Mouse (Mus musculus) midbrain, embryonic 15.5 days (tissue): ENCODE data around the gene Reep6. TPM values are rescaled to one million over a fixed set of nuclear protein-coding genes. Genes with fewer than 3 reads are reported as not detected.
"Not testable (repeated sequence)": the region's sequence is repeated elsewhere in the genome, so short reads cannot be mapped to it uniquely, and the experiment has no call there.

Experiments
- ATAC-seq: fragments of 200-750 bp; cut with Nextera tagmentation; replicated peaks from 2 replicates; pipeline ENCODE4 v1.8.0; 2017; ENCODE audit warnings: moderate TSS enrichment
- H3K27ac ChIP-seq: fragments of 300-500 bp; sonication (generic); 2 replicates; pipeline ENCODE4 v1.5.1; 2015; ENCODE audit warnings: mild to moderate bottlenecking, inconsistent platforms
- H3K27me3 ChIP-seq: fragments of 300-500 bp; sonication (generic); replicated peaks from 2 replicates; pipeline ENCODE4 v1.6.1; 2015; ENCODE audit warnings: inconsistent platforms
- H3K36me3 ChIP-seq: fragments of 300-500 bp; sonication (generic); replicated peaks from 2 replicates; pipeline ENCODE4 v1.6.1; 2015; ENCODE audit warnings: inconsistent platforms
- H3K4me1 ChIP-seq: fragments of 300-500 bp; sonication (generic); 2 replicates; pipeline ENCODE4 v1.6.1; 2015; ENCODE audit warnings: inconsistent platforms
- H3K4me2 ChIP-seq: fragments of 300-500 bp; sonication (generic); 2 replicates; pipeline ENCODE4 v1.6.1; 2015; ENCODE audit warnings: inconsistent platforms, mild to moderate bottlenecking, moderate library complexity
- H3K4me3 ChIP-seq: fragments of 300-500 bp; sonication (generic); 2 replicates; pipeline ENCODE4 v1.5.1; 2015; ENCODE audit warnings: mild to moderate bottlenecking, inconsistent platforms
- H3K9ac ChIP-seq: fragments of 300-500 bp; sonication (generic); 2 replicates; pipeline ENCODE4 v1.6.1; 2015; ENCODE audit warnings: mild to moderate bottlenecking, inconsistent platforms
- H3K9me3 ChIP-seq: fragments of 300-500 bp; sonication (generic); 2 replicates; pipeline ENCODE4 v1.6.1; 2016; ENCODE audit warnings: inconsistent platforms
- WGBS: fragments of 180-500 bp; shearing (Covaris S2); methylation state at CpG from one replicate; pipeline ENCODE4 v1.1.7; 2015; ENCODE audit warnings: mixed read lengths; 5-methylcytosine and 5-hydroxymethylcytosine counted together
- polyA plus RNA-seq: library from polyadenylated mRNA; unstranded; fragments of >200 nt; fragmentation: Nextera tagmentation; extraction: Ambion mirVana; gene quantifications from 2 replicates; pipeline ENCODE4 v1.2.1, GENCODE M21; 2015

Reep6 gene
- polyA plus RNA-seq, 1 experiment from 2014 or later: 5.5 TPM

- Histone ChIP-seq H3K4me2 (peak overlapping the region; percentile 24; the same call in 1 of the 2 replicates), H3K36me3 (no peaks in the 10 kb centered on the region), H3K9me3 (no peaks in the 10 kb centered on the region), H3K27me3 (peaks cover 51% of the 10 kb centered on the region), H3K4me1 (peaks cover 27% of the 10 kb centered on the region), H3K27ac (no peak overlapping the region), H3K4me3 (peak overlapping the region; percentile 3; the same call in 1 of the 2 replicates), H3K9ac (0 out of 2 replicates have a peak overlapping the region, but pooled peaks have one; percentile 6)
- no peak for ATAC-seq
- 21% methylated on average over 19 of the region's 19 CpGs for WGBS
These were observed 10.4 kb downstream of the Reep6 start for GRCm38 (mm10) chr10:80339941-80340750.

GRCm38 (mm10) chr10:80341026-80341425 is 11.3 kb downstream of the Reep6 start:
- Histone ChIP-seq H3K4me3 (no peak overlapping the region), H3K9ac (no peak overlapping the region), H3K36me3 (no peaks in the 10 kb centered on the region), H3K9me3 (no peaks in the 10 kb centered on the region), H3K4me2 (no peak overlapping the region), H3K27ac (no peak overlapping the region), H3K27me3 (peaks cover 60% of the 10 kb centered on the region), H3K4me1 (peaks cover 27% of the 10 kb centered on the region)
- 6% methylated on average over 21 of the region's 21 CpGs for WGBS
- ATAC-seq: no peak

GRCm38 (mm10) chr10:80341491-80342304 is 11.9 kb downstream of the Reep6 start:
- no peak overlapping the region for H3K27ac ChIP-seq
- peaks cover 65% of the 10 kb centered on the region for H3K27me3 ChIP-seq
- H3K4me3 ChIP-seq: peak overlapping the region; percentile 32
- H3K4me2 ChIP-seq: peak overlapping the region; percentile 56
- 2% methylated on average over 47 of the region's 47 CpGs for WGBS
- no peaks in the 10 kb centered on the region for H3K9me3 ChIP-seq
- peaks cover 27% of the 10 kb centered on the region for H3K4me1 ChIP-seq
- ATAC-seq: peak; percentile 24; the same call in 1 of the 2 replicates
- H3K9ac ChIP-seq: no peak overlapping the region
- H3K36me3 ChIP-seq: no peaks in the 10 kb centered on the region

- Histone ChIP-seq H3K27me3 (peaks cover 70% of the 10 kb centered on the region), H3K4me2 (peak overlapping the region; percentile 56), H3K36me3 (no peaks in the 10 kb centered on the region), H3K9ac (no peak overlapping the region), H3K9me3 (no peaks in the 10 kb centered on the region), H3K27ac (no peak overlapping the region), H3K4me1 (peaks cover 27% of the 10 kb centered on the region), H3K4me3 (peak overlapping the region; percentile 32)
- ATAC-seq: peak; percentile 24
- WGBS: 2% methylated on average over 26 of the region's 26 CpGs
These were observed 12.6 kb downstream of the Reep6 start for GRCm38 (mm10) chr10:80342305-80342748.

- H3K36me3 ChIP-seq: no peaks in the 10 kb centered on the region
- H3K27me3 ChIP-seq: peaks cover 75% of the 10 kb centered on the region
- H3K4me3 ChIP-seq: peak overlapping the region; percentile 32
- WGBS: 0% methylated on average over 30 of the region's 33 CpGs
- H3K4me1 ChIP-seq: peaks cover 27% of the 10 kb centered on the region
- ATAC-seq: peak; percentile 65
- H3K9me3 ChIP-seq: no peaks in the 10 kb centered on the region
- H3K9ac ChIP-seq: no peak overlapping the region
- peak overlapping the region; percentile 56 for H3K4me2 ChIP-seq
- H3K27ac ChIP-seq: no peak overlapping the region
These were observed 13.1 kb downstream of the Reep6 start for GRCm38 (mm10) chr10:80342749-80343424.

- Histone ChIP-seq H3K27me3 (peaks cover 81% of the 10 kb centered on the region), H3K9me3 (no peaks in the 10 kb centered on the region), H3K4me1 (peaks cover 30% of the 10 kb centered on the region), H3K27ac (no peak overlapping the region), H3K4me3 (peak overlapping the region; percentile 32), H3K9ac (no peak overlapping the region), H3K4me2 (peak overlapping the region; percentile 56), H3K36me3 (no peaks in the 10 kb centered on the region)
- ATAC-seq: peak; percentile 16; the same call in 1 of the 2 replicates
- 24% methylated on average over 13 of the region's 13 CpGs for WGBS
These were observed 13.7 kb downstream of the Reep6 start for GRCm38 (mm10) chr10:80343425-80343895.

GRCm38 (mm10) chr10:80344131-80344661 is 14.4 kb downstream of the Reep6 start:
- 38% methylated on average over 9 of the region's 9 CpGs for WGBS
- Histone ChIP-seq H3K4me3 (no peak overlapping the region), H3K36me3 (no peaks in the 10 kb centered on the region), H3K27ac (no peak overlapping the region), H3K4me1 (peaks cover 36% of the 10 kb centered on the region), H3K4me2 (no peak overlapping the region), H3K9ac (no peak overlapping the region), H3K9me3 (no peaks in the 10 kb centered on the region), H3K27me3 (peaks cover 88% of the 10 kb centered on the region)
- no peak for ATAC-seq

- no peak overlapping the region for H3K27ac ChIP-seq
- H3K4me2 ChIP-seq: no peak overlapping the region
- H3K36me3 ChIP-seq: no peaks in the 10 kb centered on the region
- WGBS: under 1% methylated on average over 16 of the region's 16 CpGs
- peaks cover 33% of the 10 kb centered on the region for H3K4me1 ChIP-seq
- H3K9me3 ChIP-seq: no peaks in the 10 kb centered on the region
- H3K27me3 ChIP-seq: peaks cover 97% of the 10 kb centered on the region
- no peak for ATAC-seq
- no peak overlapping the region for H3K9ac ChIP-seq
- H3K4me3 ChIP-seq: no peak overlapping the region
These were observed 15.4 kb downstream of the Reep6 start for GRCm38 (mm10) chr10:80345122-80345521.

- Histone ChIP-seq H3K4me1 (peaks cover 30% of the 10 kb centered on the region), H3K27me3 (peaks cover 97% of the 10 kb centered on the region)
- H3K36me3 ChIP-seq, H3K4me2 ChIP-seq, H3K4me3 ChIP-seq, H3K27ac ChIP-seq, H3K9ac ChIP-seq, ATAC-seq, H3K9me3 ChIP-seq: not testable (repeated sequence)
- WGBS: 77% methylated on average over 6 of the region's 6 CpGs
These were observed 16.2 kb downstream of the Reep6 start for GRCm38 (mm10) chr10:80345929-80346328.

- Histone ChIP-seq H3K4me2 (no peak overlapping the region), H3K9ac (no peak overlapping the region), H3K36me3 (no peaks in the 10 kb centered on the region), H3K27me3 (peaks cover 95% of the 10 kb centered on the region), H3K9me3 (no peaks in the 10 kb centered on the region), H3K27ac (no peak overlapping the region), H3K4me1 (peaks cover 22% of the 10 kb centered on the region), H3K4me3 (no peak overlapping the region)
- ATAC-seq: no peak
- 17% methylated on average over 17 of the region's 17 CpGs for WGBS
These were observed 17.8 kb downstream of the Reep6 start for GRCm38 (mm10) chr10:80347514-80347967.

GRCm38 (mm10) chr10:80348244-80348781 is 18.6 kb downstream of the Reep6 start, which contains the start of gene Adamtsl5:
Adamtsl5 (minus strand) TSS chr10:80348412.
- peak within 1 kb of the TSS; percentile 2 for H3K4me2 ChIP-seq
- no peaks in the 10 kb centered on the region for H3K36me3 ChIP-seq
- H3K9me3 ChIP-seq: no peaks in the 10 kb centered on the region
- no peak for ATAC-seq
- no peak within 1 kb of the TSS for H3K9ac ChIP-seq
- H3K4me1 ChIP-seq: peaks cover 14% of the 10 kb centered on the region
- H3K4me3 ChIP-seq: no peak within 1 kb of the TSS
- H3K27me3 ChIP-seq: peaks cover 95% of the 10 kb centered on the region
- WGBS: under 1% methylated on average over 40 of the region's 42 CpGs
- no peak within 1 kb of the TSS for H3K27ac ChIP-seq
